Comparison of ENCODE assay signal across 8 mouse cellular contexts in the genomic region with DNA sequence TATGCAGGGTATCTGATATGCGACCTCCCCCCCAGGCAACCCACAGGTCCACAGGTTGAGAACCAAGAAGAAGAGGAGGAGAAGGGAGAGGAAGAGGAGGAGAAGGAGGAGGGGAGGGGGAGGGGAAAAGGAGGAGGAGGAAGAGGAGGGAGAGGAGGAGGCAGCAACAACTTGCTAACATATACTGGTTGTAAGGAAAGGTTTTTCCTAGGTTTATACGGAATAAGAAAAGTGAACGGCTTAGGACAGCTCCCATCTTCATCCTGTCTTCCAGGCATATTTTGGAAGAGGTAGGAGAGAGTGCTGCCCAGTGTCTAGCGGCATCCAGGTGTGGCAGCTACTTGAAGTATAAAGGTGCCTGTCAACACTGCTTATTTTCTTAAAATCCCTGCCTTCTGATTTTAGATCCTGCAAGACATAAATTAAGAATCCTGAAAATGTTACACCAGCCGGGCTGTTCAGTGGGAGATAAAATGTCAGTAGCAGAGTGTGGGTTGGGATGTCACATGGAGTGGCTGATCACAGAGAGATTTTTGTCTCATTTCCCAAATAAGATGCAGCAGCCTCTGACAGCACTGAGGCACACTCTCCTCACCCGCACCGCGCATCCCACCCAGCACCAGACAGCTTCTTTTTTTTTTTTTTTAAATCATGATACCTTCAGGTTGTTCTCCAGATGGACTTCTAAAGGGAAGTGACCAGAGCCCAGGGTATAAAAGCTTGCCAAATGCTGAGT. TPM values are rescaled to one million over a fixed set of nuclear protein-coding genes. Genes with fewer than 3 reads are reported as not detected.
DNase-seq lines count a peak whose midpoint lies in the region; ATAC-seq and TF ChIP-seq lines count a peak whose summit lies in the region.

A gene (minus strand): TSS at position 51 of the 736 bp plus-strand sequence.

- 79% methylated on average over 8 of the region's 8 CpGs for WGBS in cerebellum, adult 2 months
- 83% methylated on average over 8 of the region's 8 CpGs for WGBS in liver, embryonic 12.5 days (ENCODE audit: insufficient replicate concordance)
- 90% methylated on average over 8 of the region's 8 CpGs for WGBS in stomach, embryonic 14.5 days

- DNase-seq in cerebellum, adult 2 months: no peak
- no peak for DNase-seq in cerebellum, adult 18-20 months
- no peak for DNase-seq in adrenal gland, postnatal 4 days (ENCODE audit: low spot score in 2 of 2)
- DNase-seq in gastrocnemius, adult 8-10 months (ENCODE audit: low spot score in 2 of 2): no peak
- DNase-seq in kidney, postnatal 36 days: no peak

- no peak within 1 kb of the TSS for H3K4me2 ChIP-seq in liver, embryonic 12.5 days
- no peak within 1 kb of the TSS for H3K4me2 ChIP-seq in stomach, embryonic 14.5 days (replicated peaks; ENCODE audit: low read depth, low read length)

- H3K9me3 ChIP-seq in liver, embryonic 12.5 days (replicated peaks): no peaks in the 10 kb centered on the region
- no peaks in the 10 kb centered on the region for H3K9me3 ChIP-seq in stomach, embryonic 14.5 days (ENCODE audit: control insufficient read depth, low read depth, low read length)

- TF ChIP-seq POLR2A in cerebellum, adult 2 months (IDR thresholded peaks at IDR 0.05; ENCODE audit: borderline replicate concordance, insufficient read depth, low read length): no peak

- H3K9ac ChIP-seq in liver, embryonic 12.5 days: no peak within 1 kb of the TSS
- H3K9ac ChIP-seq in stomach, embryonic 14.5 days (replicated peaks; ENCODE audit: low read depth, low read length): no peak within 1 kb of the TSS

- no peak for ATAC-seq in inflammation-experienced regulatory T-cells, adult 6 months
- ATAC-seq in liver, embryonic 12.5 days: no peak
- no peak for ATAC-seq in stomach, embryonic 14.5 days (ENCODE audit: insufficient number of reproducible peaks, insufficient read depth, low FRiP score, low read depth)

- no peak within 1 kb of the TSS for H3K27ac ChIP-seq in cerebellum, adult 2 months (ENCODE audit: insufficient read depth, low read length)
- no peak within 1 kb of the TSS for H3K27ac ChIP-seq in liver, embryonic 12.5 days
- no peak within 1 kb of the TSS for H3K27ac ChIP-seq in stomach, embryonic 14.5 days (ENCODE audit: low read length)

- H3K36me3 ChIP-seq in liver, embryonic 12.5 days: no peaks in the 10 kb centered on the region
- H3K36me3 ChIP-seq in stomach, embryonic 14.5 days (ENCODE audit: control insufficient read depth, insufficient read depth, low read length): no peaks in the 10 kb centered on the region

- TF ChIP-seq CTCF in cerebellum, adult 2 months (IDR thresholded peaks at IDR 0.05; ENCODE audit: borderline replicate concordance, insufficient read depth, low read depth, low read length): no peak

- H3K4me3 ChIP-seq in cerebellum, adult 2 months (replicated peaks; ENCODE audit: insufficient read depth, low read depth, low read length): no peak within 1 kb of the TSS
- H3K4me3 ChIP-seq in liver, embryonic 12.5 days: no peak within 1 kb of the TSS
- no peak within 1 kb of the TSS for H3K4me3 ChIP-seq in stomach, embryonic 14.5 days (ENCODE audit: low read depth, low read length)

- H3K4me1 ChIP-seq in cerebellum, adult 2 months (ENCODE audit: control insufficient read depth, insufficient read depth, low read length): peaks cover 3% of the 10 kb centered on the region; the same call in 1 of the 2 replicates
- peaks cover 25% of the 10 kb centered on the region for H3K4me1 ChIP-seq in liver, embryonic 12.5 days
- peaks cover 14% of the 10 kb centered on the region for H3K4me1 ChIP-seq in stomach, embryonic 14.5 days (ENCODE audit: control insufficient read depth, insufficient read depth, low read length)

- no peaks in the 10 kb centered on the region for H3K27me3 ChIP-seq in cerebellum, adult 2 months (ENCODE audit: control insufficient read depth, insufficient read depth, low read length)
- H3K27me3 ChIP-seq in liver, embryonic 12.5 days (replicated peaks): no peaks in the 10 kb centered on the region
- no peaks in the 10 kb centered on the region for H3K27me3 ChIP-seq in stomach, embryonic 14.5 days (ENCODE audit: control insufficient read depth, insufficient read depth, low read length)

RNA-seq across cellular contexts. Expression of the gene that starts here (rescaled TPM):
- polyA plus RNA-seq in cerebellum, adult 2 months (2012; rRNA removed): 254 and 280 TPM in 2 replicates
- 100 to 1,000 TPM; 241 to 253 TPM for total RNA-seq in adrenal gland, postnatal 4 days (2021)
- 100 to 1,000 TPM; 158 to 179 (median 173) TPM for total RNA-seq in gastrocnemius, adult 8-10 months (2022)
- 100 to 1,000 TPM; 353 to 565 (median 539) TPM for polyA plus RNA-seq in inflammation-experienced regulatory T-cells, adult 6 months (2017; shearing (Covaris generic))
- polyA plus RNA-seq in liver, embryonic 12.5 days (2016; fragmentation: Nextera tagmentation; extraction: Ambion mirVana): 87.2 and 90.9 TPM in 2 replicates
- 187 and 189 TPM in 2 replicates for polyA plus RNA-seq in stomach, embryonic 14.5 days (2014; fragmentation: Nextera tagmentation; extraction: Ambion mirVana)
